Comparison of ENCODE assay signal across 9 mouse cellular contexts in genomic region chr13:102957508-102958272, GRCm38 (mm10).
DNase-seq lines count a peak whose midpoint lies in the region; ATAC-seq and TF ChIP-seq lines count a peak whose summit lies in the region.
"Had no signal": no experiment of that assay in that cellular context is flagged by ENCODE, and none has a peak within 500 bp of the region (broad histone marks: within the 10 kb centered on the region; RNA-seq: fewer than 3 reads in every experiment).

No protein-coding gene starts in this region.

- H3K4me3 ChIP-seq in gastrocnemius, adult 2 months = peak overlapping the region; percentile 71
- H3K4me3 ChIP-seq in heart, embryonic 14.5 days (ENCODE audit: control insufficient read depth in 1 of 2, insufficient read depth in 1 of 2, low read depth in 1 of 2, low read length in 2 of 2) = peak overlapping the region; percentile 31 to 39

- peaks cover 11 to 32% of the 10 kb centered on the region in 2 experiments for H3K4me1 ChIP-seq in heart, embryonic 14.5 days (ENCODE audit: control insufficient read depth in 2 of 2, insufficient read depth in 2 of 2, low read length in 2 of 2)

- H3K36me3 ChIP-seq in heart, embryonic 14.5 days (ENCODE audit: control insufficient read depth, insufficient read depth, low read length) = no peaks in the 10 kb centered on the region
- H3K36me3 ChIP-seq: G1E had no signal

- H3K27me3 ChIP-seq in heart, embryonic 14.5 days (ENCODE audit: control insufficient read depth, insufficient read depth, low read length) = no peaks in the 10 kb centered on the region

- DNase-seq in gastrocnemius, adult 2 months = peak; percentile 27
- no peak for DNase-seq in gastrocnemius, postnatal 14 days
- DNase-seq in adrenal gland, postnatal 36 days = peak; percentile 20 to 21
- peak; percentile 7 to 18 for DNase-seq in kidney, postnatal 4 days
- peak; percentile 57 for DNase-seq in neural tube, embryonic 10.5 days (ENCODE audit: extremely low spot score, low spot score)
- no peak for DNase-seq in frontal cortex, postnatal 14 days (ENCODE audit: low spot score in 2 of 2)
- DNase-seq in gastrocnemius, postnatal 25 days = no peak

- H3K27ac ChIP-seq in gastrocnemius, adult 2 months = peak overlapping the region; percentile 71
- peak overlapping the region; percentile 79 to 97 for H3K27ac ChIP-seq in heart, embryonic 14.5 days (replicated peaks in 1 of 2; ENCODE audit: control insufficient read depth in 1 of 2, insufficient read depth in 1 of 2, low read depth in 2 of 2, low read length in 2 of 2)

- H3K9me3 ChIP-seq in heart, embryonic 14.5 days (ENCODE audit: control insufficient read depth, low read length) = no peaks in the 10 kb centered on the region
- H3K9me3 ChIP-seq: G1E had no signal

- peak overlapping the region; percentile 51 for H3K9ac ChIP-seq in heart, embryonic 14.5 days (ENCODE audit: low read length)

- 4% methylated on average over 15 of the region's 15 CpGs for WGBS in heart, embryonic 14.5 days

- intact Hi-C loops in gastrocnemius, adult 2 months (cut with DNase I) = no loop called here
- intact Hi-C loops in gastrocnemius, postnatal 14 days (cut with DNase I; ENCODE audit: low total_unique reads) = no loop called here

- peak; percentile 82 for ATAC-seq in heart, embryonic 14.5 days (ENCODE audit: insufficient number of reproducible peaks, insufficient read depth, low FRiP score, low read depth)

- no peak for TF ChIP-seq CTCF in gastrocnemius, adult 2 months (IDR thresholded peaks at IDR 0.05)

- H3K4me2 ChIP-seq in heart, embryonic 14.5 days (ENCODE audit: low read length) = peak overlapping the region; percentile 56

Comparison
In these comparisons a context has a peak if more than half of its experiments do, and no peak if none do; other contexts are left out.
1. DNase-seq: peak in gastrocnemius, adult 2 months (single experiment), adrenal gland, postnatal 36 days (2 of 2), kidney, postnatal 4 days (2 of 2) and neural tube, embryonic 10.5 days (single experiment); none in gastrocnemius, postnatal 14 days (single experiment), frontal cortex, postnatal 14 days (0 of 2) and gastrocnemius, postnatal 25 days (single experiment).